Mouse (Mus musculus) forebrain, embryonic 14.5 days (tissue): Measurements from ENCODE around the gene Rabep2. TPM values are rescaled to one million over a fixed set of nuclear protein-coding genes. Genes with fewer than 3 reads are reported as not detected.

Source experiments
- ATAC-seq: fragments of 200-750 bp; cut with Nextera tagmentation; 2 replicates; pipeline ENCODE4 v1.8.0; 2017; ENCODE audit warnings: mild to moderate bottlenecking, moderate library complexity
- DNase-seq: peaks from one replicate; pipeline ENCODE4 v3.0.0-alpha.2; 2015; ENCODE audit warnings: low spot score
- H3K27ac ChIP-seq: fragments of 300-500 bp; sonication (generic); 2 replicates; pipeline ENCODE4 v1.5.1; 2014; ENCODE audit warnings: low read depth, mild to moderate bottlenecking, control low read depth, low read length, moderate library complexity
- H3K27me3 ChIP-seq: fragments of 300-500 bp; sonication (generic); replicated peaks from 2 replicates; pipeline ENCODE4 v1.6.1; 2014; ENCODE audit warnings: low read length, control low read depth, mixed read lengths; ENCODE audit not compliant: control insufficient read depth, insufficient read depth
- H3K36me3 ChIP-seq: fragments of 300-500 bp; sonication (generic); 2 replicates; pipeline ENCODE4 v1.6.1; 2014; ENCODE audit warnings: low read length, control low read depth; ENCODE audit not compliant: control insufficient read depth, insufficient read depth
- H3K4me1 ChIP-seq: fragments of 300-500 bp; sonication (generic); 2 replicates; pipeline ENCODE4 v1.6.1; 2014; ENCODE audit warnings: antibody characterized with exemption, low read length, control low read depth; ENCODE audit not compliant: control insufficient read depth, insufficient read depth
- H3K4me2 ChIP-seq: fragments of 300-500 bp; sonication (generic); 2 replicates; pipeline ENCODE4 v1.6.1; 2014; ENCODE audit warnings: mild to moderate bottlenecking, control low read depth, low read length
- H3K4me3 ChIP-seq: fragments of 300-500 bp; sonication (generic); 2 replicates; pipeline ENCODE4 v1.5.1; 2014; ENCODE audit warnings: low read depth, low read length, control low read depth
- H3K9ac ChIP-seq: fragments of 300-500 bp; sonication (generic); 2 replicates; pipeline ENCODE4 v1.6.1; 2014; ENCODE audit warnings: mild to moderate bottlenecking, low read length, control low read depth, moderate library complexity
- H3K9me3 ChIP-seq: fragments of 300-500 bp; sonication (generic); replicated peaks from 2 replicates; pipeline ENCODE4 v1.6.1; 2016; ENCODE audit warnings: low read length, control low read depth, mixed read lengths; ENCODE audit not compliant: control insufficient read depth
- WGBS: fragments of 180-500 bp; shearing (Covaris S2); extraction: QIAGEN DNeasy Blood & Tissue Kit; methylation state at CpG from one replicate; pipeline ENCODE4 v1.1.7; 2014; 5-methylcytosine and 5-hydroxymethylcytosine counted together
- polyA plus RNA-seq: library from polyadenylated mRNA; unstranded; fragments of >200 nt; fragmentation: Nextera tagmentation; extraction: Ambion mirVana; gene quantifications from 2 replicates; pipeline ENCODE4 v1.2.1, GENCODE M21; 2014

Rabep2 gene
- polyA plus RNA-seq, 1 experiment from 2014 or later: 15.6 TPM

DNA sequence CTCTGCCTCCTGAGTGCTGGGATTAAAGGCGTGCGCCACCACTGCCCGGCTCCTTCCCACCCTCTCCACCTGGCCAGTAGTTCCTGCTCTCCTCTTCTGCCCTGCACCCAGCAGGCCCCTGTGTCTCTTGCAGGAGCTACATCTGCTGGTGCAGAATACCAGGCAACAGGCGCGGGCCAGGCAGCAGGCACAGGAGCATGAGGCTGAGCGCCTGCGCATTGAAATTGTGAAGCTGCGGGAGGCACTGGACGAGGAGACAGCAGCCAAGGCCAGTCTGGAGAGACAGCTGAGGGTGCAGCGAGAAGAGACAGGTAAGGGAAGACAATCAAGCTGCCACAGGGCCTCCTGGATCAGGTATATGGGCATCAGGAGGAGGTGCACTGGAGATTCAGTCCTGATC is 15.4 kb downstream of the Rabep2 start:
- Histone ChIP-seq H3K4me2 (no peak overlapping the region), H3K9me3 (no peaks in the 10 kb centered on the region), H3K27ac (no peak overlapping the region), H3K36me3 (peaks cover 36% of the 10 kb centered on the region), H3K9ac (no peak overlapping the region), H3K4me1 (no peaks in the 10 kb centered on the region), H3K4me3 (no peak overlapping the region), H3K27me3 (no peaks in the 10 kb centered on the region)
- DNase-seq (no peak), ATAC-seq (no peak)
- 92% methylated on average over 10 of the region's 10 CpGs for WGBS

DNA sequence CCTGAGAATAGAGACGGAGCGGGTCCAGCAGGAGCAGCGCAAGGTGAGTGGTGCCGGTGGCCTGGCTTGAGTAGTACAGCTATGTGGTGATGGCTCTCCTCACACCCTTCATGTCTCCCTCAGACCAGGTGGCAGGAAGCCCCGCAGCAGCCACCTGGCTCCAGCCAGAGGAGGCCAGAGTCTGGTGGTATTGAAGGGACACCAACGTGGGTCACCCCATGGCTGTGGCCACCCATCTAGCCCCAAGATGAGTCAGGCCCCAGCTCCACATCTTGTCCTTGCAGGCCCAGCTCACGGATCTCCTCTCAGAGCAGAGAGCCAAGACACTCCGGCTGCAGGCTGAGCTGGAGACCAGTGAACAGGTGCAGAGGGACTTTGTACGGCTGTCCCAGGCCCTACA is 16.0 kb downstream of the Rabep2 start:
- H3K9ac ChIP-seq: no peak overlapping the region
- no peak overlapping the region for H3K4me3 ChIP-seq
- H3K36me3 ChIP-seq: peaks cover 36% of the 10 kb centered on the region
- no peak for DNase-seq
- 94% methylated on average over 9 of the region's 9 CpGs for WGBS
- H3K4me1 ChIP-seq: no peaks in the 10 kb centered on the region
- no peak overlapping the region for H3K4me2 ChIP-seq
- H3K27me3 ChIP-seq: no peaks in the 10 kb centered on the region
- no peaks in the 10 kb centered on the region for H3K9me3 ChIP-seq
- no peak overlapping the region for H3K27ac ChIP-seq
- ATAC-seq: no peak

DNA sequence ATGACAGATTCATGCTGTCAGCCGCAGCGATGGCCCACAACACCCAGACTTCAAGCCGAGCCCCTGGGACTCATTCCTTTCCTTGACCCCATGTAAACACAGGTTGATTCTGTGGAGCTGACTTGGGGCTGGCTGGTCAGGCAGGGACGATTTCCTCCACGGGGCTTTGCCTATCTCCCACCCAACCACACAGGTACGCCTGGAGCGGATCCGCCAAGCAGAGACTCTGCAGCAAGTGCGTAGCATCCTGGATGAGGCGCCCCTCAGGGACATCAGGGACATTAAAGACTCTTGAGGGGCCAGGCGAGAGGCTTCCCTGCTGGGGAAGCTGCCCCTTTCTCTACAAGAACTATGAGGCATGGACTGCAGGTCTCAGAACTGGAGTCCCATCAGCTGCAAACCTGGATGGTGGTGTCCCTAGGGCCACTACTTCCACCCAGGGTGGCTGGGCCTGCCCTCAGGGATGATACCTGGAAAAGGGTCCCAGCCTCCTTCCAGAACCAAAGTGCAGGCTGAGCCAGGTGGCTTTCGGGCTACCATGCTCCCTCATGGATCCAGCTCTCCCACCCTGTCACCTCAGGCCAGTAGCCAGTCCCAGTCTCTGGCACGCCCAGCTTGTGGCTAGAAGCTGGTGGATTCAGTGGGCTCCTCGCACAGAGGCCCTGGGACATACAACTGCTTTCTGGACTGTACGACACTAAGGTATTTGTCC is 16.7 kb downstream of the Rabep2 start:
- no peak for ATAC-seq
- peaks cover 36% of the 10 kb centered on the region for H3K36me3 ChIP-seq
- H3K9me3 ChIP-seq: no peaks in the 10 kb centered on the region
- H3K4me2 ChIP-seq: no peak overlapping the region
- WGBS: 93% methylated on average over 15 of the region's 15 CpGs
- no peaks in the 10 kb centered on the region for H3K4me1 ChIP-seq
- no peak overlapping the region for H3K27ac ChIP-seq
- no peak overlapping the region for H3K9ac ChIP-seq
- no peak for DNase-seq
- no peak overlapping the region for H3K4me3 ChIP-seq
- no peaks in the 10 kb centered on the region for H3K27me3 ChIP-seq

DNA sequence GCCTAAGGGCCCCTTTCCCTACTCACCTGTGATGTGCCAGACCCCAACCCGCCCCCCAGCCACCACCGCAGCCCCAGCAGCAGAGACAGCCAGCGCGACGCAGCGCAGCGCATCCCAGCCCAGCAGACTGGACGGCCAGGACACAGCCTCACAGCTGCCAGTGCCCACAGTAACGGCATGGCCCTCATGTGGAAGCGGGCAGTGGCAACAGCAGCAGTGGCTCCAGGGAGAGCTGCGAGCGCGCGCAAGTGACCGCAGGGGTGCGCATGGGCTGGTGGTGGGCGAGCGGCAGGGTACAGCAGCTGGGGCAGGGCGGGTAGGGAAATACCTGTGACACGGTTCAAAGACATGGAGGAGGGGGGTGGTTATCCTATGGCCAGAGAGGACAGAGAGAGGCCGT is 17.7 kb downstream of the Rabep2 start:
- ATAC-seq: no peak
- Histone ChIP-seq H3K36me3 (peaks cover 36% of the 10 kb centered on the region), H3K27me3 (no peaks in the 10 kb centered on the region), H3K9me3 (no peaks in the 10 kb centered on the region), H3K4me1 (no peaks in the 10 kb centered on the region), H3K4me2 (no peak overlapping the region), H3K9ac (no peak overlapping the region), H3K27ac (no peak overlapping the region), H3K4me3 (no peak overlapping the region)
- DNase-seq: no peak
- 93% methylated on average over 21 of the region's 21 CpGs for WGBS

GRCm38 (mm10) chr7:126448481-126448880 is 19.9 kb downstream of the Rabep2 start:
- H3K9me3 ChIP-seq: no peaks in the 10 kb centered on the region
- peaks cover 25% of the 10 kb centered on the region for H3K36me3 ChIP-seq
- ATAC-seq (no peak), DNase-seq (no peak)
- H3K27me3 ChIP-seq: no peaks in the 10 kb centered on the region
- H3K4me2 ChIP-seq: no peak overlapping the region
- no peaks in the 10 kb centered on the region for H3K4me1 ChIP-seq
- H3K9ac ChIP-seq: no peak overlapping the region
- 92% methylated on average over 19 of the region's 19 CpGs for WGBS
- no peak overlapping the region for H3K27ac ChIP-seq
- no peak overlapping the region for H3K4me3 ChIP-seq

GRCm38 (mm10) chr7:126449991-126450390 is 21.4 kb downstream of the Rabep2 start:
- Histone ChIP-seq H3K9ac (no peak overlapping the region), H3K4me2 (no peak overlapping the region), H3K36me3 (peaks cover 14% of the 10 kb centered on the region), H3K9me3 (no peaks in the 10 kb centered on the region), H3K27ac (no peak overlapping the region), H3K4me1 (no peaks in the 10 kb centered on the region), H3K4me3 (no peak overlapping the region), H3K27me3 (no peaks in the 10 kb centered on the region)
- 94% methylated on average over 18 of the region's 18 CpGs for WGBS
- no peak for DNase-seq
- no peak for ATAC-seq

GRCm38 (mm10) chr7:126450641-126451040 is 22.1 kb downstream of the Rabep2 start:
- Histone ChIP-seq H3K9me3 (no peaks in the 10 kb centered on the region), H3K36me3 (peaks cover 7% of the 10 kb centered on the region; the same call in 1 of the 2 replicates), H3K27me3 (no peaks in the 10 kb centered on the region), H3K27ac (no peak overlapping the region), H3K4me3 (no peak overlapping the region), H3K4me1 (no peaks in the 10 kb centered on the region), H3K9ac (no peak overlapping the region), H3K4me2 (no peak overlapping the region)
- DNase-seq: no peak
- ATAC-seq: no peak
- WGBS: 85% methylated on average over 6 of the region's 6 CpGs

DNA sequence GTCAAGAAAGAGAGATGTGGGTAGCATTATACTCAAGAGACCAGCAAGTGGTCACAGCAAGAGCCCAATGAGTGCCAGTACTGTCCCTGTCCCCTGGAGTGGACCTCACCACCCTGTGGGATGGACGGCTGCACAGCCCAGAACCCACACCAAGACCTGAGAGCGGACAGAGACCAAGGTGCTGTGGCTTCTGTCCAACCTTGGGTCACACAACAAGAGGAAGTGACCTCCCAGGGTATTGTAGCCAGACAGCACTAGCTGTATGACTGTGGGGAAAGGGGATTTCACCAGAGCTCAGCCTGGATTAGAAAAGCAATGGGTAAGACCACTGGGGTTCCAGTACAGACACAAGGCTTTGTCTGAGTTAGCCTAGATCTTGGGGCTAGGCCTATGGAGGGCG is 23.7 kb downstream of the Rabep2 start:
- WGBS: 93% methylated on average over 3 of the region's 3 CpGs
- no peak for DNase-seq
- no peak for ATAC-seq
- H3K4me1 ChIP-seq: no peaks in the 10 kb centered on the region
- no peaks in the 10 kb centered on the region for H3K27me3 ChIP-seq
- H3K9ac ChIP-seq: no peak overlapping the region
- H3K9me3 ChIP-seq: no peaks in the 10 kb centered on the region
- no peak overlapping the region for H3K4me2 ChIP-seq
- no peak overlapping the region for H3K4me3 ChIP-seq
- no peak overlapping the region for H3K27ac ChIP-seq
- H3K36me3 ChIP-seq: 0 out of 2 replicates have a peak, but pooled peaks cover 2% of the 10 kb centered on the region

GRCm38 (mm10) chr7:126453861-126454260 is 25.3 kb downstream of the Rabep2 start:
- H3K27ac ChIP-seq: no peak overlapping the region
- WGBS: 86% methylated on average over 7 of the region's 7 CpGs

More at GRCm38 (mm10) chr7:126453861-126454260, 25.3 kb downstream of the Rabep2 start:
- no peak overlapping the region for H3K9ac ChIP-seq
- no peaks in the 10 kb centered on the region for H3K9me3 ChIP-seq
- H3K4me1 ChIP-seq: no peaks in the 10 kb centered on the region
- ATAC-seq (no peak), DNase-seq (no peak)
- H3K4me3 ChIP-seq: no peak overlapping the region
- H3K27me3 ChIP-seq: no peaks in the 10 kb centered on the region
- no peak overlapping the region for H3K4me2 ChIP-seq
- H3K36me3 ChIP-seq: no peaks in the 10 kb centered on the region
